Mouse (Mus musculus): Measurements from ENCODE around the gene Man2a2.
"Not testable (repeated sequence)": the region's sequence is repeated elsewhere in the genome, so short reads cannot be mapped to it uniquely, and the experiment has no call there.

Gene Man2a2

DNA sequence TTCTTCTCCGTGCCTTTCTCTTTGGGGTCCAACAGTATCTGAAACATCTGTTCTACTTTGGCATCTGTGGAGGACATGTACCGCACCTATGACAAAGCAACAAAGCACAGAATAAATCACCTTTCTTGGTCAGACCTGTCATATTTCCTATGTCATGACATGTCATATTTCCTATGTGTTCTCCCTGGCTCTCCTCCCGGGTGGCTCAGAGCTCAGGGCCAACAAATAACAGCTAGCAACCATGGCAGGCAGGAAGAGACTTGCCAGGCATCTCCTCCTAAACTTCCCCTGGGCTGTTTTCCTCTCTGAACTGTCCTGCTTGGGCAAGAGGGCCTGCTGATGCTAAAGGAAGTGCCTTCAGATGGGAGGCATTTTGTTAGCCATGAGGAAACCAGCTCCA is 34.2 kb downstream of the Man2a2 start:
- no peak for DNase-seq (ENCODE audit: low spot score in 2 of 2)

DNA sequence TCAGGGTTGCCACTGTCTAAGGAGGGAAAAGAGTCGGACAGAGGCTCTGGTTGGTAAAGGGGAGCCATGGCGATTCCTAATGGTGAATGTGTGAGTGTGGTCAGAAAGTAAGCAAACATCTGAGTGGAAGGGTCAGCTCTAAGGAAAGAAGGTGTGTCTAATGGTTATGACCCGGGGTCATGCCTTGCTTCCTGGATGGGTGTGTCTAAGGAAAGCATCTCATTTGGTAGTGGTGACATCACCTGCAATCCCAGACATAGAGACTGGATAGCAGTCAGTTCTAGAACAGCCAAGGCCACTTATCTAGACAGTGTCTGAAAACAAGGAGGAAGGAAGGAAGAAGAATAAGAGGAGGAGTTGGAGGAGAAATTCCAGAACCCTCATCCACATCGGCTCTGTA is 36.3 kb downstream of the Man2a2 start:
- no peak for DNase-seq (ENCODE audit: low spot score in 2 of 2)

DNA sequence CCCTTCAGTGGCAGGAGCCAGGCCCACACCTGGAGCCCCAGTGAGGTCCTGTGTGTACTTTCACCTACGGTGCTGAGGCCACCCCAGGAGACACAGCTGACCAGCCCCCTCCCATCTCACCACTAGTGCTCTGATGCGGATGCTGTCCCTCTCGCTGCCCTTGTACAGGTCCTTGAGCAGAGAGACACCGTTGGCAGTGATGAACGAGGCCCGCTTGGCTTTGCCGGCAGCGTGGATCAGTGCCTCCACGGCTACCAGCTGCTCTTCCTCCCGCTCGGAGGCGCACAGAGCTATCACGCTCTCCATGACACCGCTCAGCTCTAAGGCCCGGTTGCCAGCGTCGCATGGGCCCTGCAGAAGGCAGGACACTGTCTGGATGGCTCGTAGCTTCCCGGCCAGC is 39.7 kb downstream of the Man2a2 start:
- DNase-seq (ENCODE audit: low spot score in 2 of 2) = no peak

DNA sequence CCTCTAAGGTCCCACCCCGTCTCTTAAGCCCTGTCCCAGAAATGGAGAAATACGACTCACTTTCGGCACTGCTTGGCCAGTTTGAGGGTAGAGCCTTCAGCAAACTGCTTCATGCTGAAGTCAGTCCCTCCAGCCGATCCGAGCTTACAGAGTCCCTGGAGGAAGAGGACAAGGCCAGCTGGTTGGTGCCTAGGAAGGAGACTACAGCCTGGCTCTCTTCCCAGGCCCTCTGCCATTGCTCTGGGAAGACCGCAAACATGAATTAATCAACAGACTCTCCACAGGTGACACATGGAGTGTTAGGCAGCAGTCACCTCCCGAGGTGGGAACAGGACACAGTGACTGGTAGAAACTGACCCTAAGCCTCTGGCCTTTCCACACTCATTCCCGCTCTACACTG is 40.9 kb downstream of the Man2a2 start:
- DNase-seq (ENCODE audit: low spot score in 2 of 2) = no peak

DNA sequence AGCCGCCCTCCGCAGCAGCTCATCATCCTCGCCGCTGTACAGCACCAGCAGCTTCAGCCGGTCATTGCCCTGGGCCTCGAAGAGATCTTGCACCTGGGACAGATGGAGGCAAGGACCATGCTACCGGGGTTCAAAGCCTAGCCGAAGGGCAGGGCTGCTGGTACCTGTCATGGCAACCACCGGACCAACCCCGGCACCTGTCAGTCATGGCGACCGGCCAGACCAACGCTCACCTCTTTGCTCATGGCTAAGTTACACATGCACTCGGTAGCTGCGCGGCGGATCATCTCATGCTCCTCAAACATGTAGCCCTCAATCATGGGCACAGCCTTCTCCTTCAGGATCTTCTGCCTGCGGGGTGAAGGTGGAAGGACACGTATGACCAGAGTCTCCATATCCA is 45.1 kb downstream of the Man2a2 start:
- no peak for DNase-seq (ENCODE audit: low spot score in 2 of 2)

DNA sequence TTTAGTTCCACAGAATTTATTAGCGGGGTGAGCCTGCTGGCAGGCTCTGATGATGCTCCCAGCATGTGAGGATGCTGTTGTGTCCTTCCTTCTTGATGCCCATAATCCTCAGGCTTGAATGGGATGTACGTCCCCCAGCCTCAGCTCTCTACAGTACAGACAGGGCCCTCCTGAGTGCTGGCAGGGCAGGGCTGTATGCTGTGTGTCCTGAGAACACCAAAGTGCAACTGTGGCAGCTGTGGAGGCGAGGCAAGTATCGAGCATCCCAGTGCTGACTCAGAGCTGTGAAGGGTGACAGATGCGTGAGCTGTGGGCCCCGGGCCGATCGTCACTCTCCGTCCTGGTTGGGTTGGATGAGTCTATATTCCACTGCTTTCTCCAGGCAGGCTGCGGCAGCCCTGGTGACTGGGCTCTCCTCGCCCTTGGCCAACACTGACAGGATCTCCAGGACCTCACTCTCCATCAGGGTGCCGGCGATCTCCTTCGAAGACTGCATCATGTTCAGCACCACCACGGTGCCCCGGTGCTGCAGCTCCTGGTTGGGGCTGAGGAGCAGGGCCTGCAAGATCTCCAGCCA is 45.8 kb downstream of the Man2a2 start:
- DNase-seq (ENCODE audit: low spot score in 2 of 2) = no peak

DNA sequence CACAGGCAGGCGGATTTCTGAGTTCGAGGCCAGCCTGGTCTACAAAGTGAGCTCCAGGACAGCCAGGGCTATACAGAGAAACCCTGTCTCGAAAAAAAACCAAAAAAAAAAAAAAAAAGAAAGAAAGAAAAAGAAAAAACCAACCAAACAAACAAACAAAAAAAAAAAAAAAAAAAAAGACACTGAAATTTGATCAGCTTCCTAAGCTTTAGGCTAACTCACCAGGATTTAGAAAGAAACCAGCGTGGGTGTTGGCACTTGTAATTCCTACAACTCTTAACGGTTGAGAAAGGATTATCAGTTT is 46.4 kb downstream of the Man2a2 start:
- DNase-seq (ENCODE audit: low spot score in 2 of 2) = not testable (repeated sequence)

DNA sequence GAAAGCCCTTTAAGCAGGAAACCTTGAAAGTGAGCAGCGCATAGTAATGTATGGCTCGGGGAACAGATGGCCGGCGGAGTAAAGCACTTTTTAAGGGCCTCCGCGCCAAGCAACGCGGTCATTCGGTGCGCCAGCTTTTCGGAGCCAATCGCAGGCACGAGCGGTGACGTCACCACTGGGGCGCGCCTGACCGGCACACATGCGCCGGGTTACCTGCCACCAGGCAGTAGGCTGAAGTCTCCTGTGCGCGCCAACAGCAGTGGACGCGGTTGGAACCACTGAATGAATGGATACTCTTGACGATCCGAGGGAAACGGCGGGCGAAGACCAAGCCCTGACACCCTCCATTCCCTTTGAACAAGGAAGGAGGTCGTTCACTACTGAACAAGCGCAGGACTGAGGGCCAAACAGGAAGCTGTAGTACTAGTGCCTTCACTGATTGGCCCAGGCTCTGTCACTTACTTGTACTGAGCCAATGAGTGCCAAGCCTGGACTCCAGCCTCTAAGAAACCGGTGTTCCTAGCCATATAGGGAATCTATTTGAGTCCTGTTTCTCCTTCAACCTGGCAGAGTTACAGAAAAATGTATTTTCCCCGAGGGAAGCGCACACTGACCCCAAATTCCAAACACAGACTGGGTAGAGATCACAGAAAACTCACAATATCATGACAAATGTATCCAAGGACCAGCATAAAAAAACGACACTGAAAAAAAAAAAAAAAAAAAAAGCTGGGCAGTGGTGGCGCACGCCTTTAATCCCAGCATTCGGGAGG is 46.9 kb downstream of the Man2a2 start, which contains the start of gene Rccd1:
Gene Rccd1, minus strand, starts transcription at position 412 of the 773 bp plus-strand sequence.
- DNase-seq (ENCODE audit: low spot score in 2 of 2) = peak; percentile 94 to 96

DNA sequence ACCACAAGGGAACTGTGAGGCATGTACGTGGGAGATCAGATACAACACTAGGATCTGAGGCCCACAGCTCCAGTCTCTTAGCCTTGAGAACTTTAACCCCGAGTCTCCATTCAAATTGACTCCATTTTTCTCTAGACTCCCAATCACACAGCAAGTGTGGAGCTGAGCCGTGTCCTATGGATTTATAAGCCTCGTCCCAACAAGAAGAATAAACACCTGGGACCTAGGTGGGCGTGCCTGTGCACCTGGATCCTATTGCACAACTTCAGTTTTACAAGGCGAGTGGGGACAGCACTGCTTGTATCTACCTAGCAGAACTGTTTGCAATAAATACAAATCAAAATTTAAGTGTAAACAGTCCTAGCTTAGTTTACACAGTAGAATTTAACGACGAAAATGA is 47.8 kb downstream of the Man2a2 start:
- DNase-seq (ENCODE audit: low spot score in 2 of 2) = no peak

DNA sequence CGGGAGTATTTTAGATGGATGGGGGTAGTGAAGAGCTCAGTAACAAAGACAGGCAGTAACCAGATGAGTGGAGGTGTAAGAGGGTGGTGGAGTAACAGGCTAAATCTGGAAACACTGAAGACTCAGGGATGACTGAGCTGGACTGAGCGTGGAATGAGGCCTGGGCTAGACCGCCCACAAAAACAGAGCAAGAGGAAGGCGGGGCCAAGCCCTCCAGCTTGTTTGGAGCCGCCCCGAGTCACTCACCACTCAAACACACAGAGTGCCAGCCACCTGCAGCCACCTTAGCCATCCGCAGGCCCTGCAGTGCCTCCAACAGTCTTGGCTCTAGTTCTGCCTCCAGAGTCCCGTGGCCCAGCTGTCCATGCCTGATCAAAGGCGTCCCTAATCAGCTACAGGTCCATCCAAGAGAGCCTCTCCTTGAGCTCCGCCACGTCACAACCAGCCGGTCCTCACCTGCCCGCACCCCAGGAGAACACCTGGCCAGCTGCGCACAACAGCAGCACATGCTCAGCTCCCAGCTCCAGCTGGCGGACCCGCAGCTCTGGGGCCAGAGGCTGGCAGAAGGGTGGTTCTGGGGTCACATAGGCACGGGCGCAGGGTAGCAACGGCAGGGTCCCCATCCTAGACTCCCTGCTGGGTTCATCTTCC is 51.2 kb downstream of the Man2a2 start:
- no peak for DNase-seq (ENCODE audit: low spot score in 2 of 2)

DNA sequence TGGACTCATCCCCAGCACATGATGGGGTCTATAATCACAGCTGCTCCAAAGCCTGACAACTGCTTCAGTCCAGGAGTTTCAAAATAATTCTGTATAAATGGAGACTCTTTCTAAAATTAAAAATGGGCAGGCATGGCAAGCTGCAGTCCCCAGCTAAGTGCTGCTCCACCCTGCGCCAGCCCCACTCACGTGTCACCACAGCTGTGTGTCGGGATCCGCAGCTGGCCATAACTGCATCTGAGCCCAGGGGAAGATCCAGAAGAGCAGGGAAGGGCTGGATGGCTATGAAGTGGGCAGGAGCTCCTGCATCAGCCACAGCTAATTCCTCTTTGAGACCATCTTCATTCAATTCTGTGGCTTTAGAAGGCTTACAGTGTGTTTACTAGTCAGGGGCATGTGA is 52.5 kb downstream of the Man2a2 start:
- no peak for DNase-seq (ENCODE audit: low spot score in 2 of 2)

DNA sequence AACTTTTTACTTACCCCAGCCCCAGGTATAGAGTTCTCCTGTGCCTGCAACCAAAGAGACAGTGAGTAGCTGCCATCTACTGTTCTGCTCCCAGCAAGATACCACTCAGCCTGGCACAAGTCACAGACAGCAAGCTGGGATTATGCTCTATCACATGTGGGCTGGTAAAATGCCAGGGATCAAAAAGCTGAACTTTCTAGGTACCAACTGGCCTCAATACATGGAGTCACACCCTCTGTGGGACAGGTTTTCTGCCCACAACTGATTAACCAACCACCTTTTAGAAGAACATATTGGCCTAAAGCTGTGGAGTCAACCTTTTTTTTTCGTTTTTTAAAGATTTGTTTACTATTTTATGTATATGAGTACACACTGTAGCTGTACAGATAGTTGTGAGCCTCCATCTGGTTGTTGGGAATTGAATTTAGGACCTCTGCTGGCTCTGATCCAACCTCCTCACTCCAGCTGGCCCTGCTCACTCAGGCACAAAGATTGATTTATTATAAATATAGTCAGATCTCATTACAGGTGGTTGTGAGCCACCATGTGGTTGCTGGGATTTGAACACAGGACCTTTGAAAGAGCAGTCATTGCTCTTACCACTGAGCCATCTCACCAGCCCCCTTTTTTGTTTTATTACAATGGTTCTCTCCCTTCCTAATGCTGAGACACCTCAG is 53.6 kb downstream of the Man2a2 start:
- DNase-seq (ENCODE audit: low spot score in 2 of 2) = no peak

DNA sequence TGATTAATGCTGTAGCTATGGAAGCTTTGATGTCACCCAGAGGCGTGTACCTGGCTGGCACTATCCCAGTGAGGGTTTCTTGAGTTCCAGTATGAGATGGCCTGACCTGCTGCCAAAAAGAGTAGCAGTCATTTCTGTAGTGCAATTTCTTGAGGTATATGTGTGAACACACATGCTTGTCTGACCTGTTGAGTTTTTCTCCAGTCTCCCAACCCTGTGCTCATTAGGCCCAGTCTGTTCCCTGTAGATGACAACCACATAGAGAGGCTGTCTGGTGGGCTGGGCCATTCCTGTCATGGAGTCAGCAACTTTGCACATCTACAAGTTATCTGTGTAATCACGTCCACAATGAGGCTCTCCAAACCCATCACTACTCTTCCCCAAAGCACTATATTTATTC is 55.4 kb downstream of the Man2a2 start:
- DNase-seq (ENCODE audit: low spot score in 2 of 2) = no peak

DNA sequence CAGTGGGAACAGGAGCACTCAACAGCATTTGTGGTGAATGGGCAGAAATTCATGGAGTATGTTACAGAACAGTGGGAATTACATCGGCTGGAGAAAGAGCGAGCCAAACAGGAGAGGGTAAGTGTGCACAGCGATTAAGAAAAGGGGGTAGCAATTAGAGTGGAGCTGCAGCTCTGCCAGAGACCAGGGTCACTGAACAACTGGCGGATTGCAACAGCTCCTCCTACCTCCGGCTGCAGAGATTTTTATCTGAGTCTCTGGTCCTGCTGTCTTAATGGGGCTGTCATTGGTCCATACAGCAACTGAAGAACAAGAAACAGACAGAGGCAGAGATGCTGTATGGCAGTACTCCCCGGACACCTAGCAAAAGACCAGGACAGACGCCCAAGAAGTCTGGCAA is 60.4 kb downstream of the Man2a2 start:
- DNase-seq (ENCODE audit: low spot score in 2 of 2) = no peak

DNA sequence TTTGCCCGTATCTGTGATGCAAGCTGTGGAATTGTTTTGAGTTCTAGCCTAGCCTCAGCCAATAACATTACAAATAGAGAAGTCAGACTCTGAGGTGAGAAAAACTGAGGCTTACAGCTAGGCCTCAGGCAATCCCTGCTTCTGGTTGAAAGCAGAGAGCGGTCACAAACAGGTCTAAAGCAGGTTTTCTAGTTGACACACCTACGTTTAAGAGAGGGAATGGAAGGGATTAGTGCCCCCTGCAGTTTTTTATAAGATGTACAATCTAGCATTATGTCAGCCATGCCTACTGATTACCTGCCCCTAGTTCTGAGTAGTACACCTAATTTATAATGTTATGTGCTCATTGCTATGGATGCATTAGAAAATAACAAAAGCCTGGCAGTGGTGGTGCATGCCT is 63.4 kb downstream of the Man2a2 start:
- no peak for DNase-seq (ENCODE audit: low spot score in 2 of 2)

DNA sequence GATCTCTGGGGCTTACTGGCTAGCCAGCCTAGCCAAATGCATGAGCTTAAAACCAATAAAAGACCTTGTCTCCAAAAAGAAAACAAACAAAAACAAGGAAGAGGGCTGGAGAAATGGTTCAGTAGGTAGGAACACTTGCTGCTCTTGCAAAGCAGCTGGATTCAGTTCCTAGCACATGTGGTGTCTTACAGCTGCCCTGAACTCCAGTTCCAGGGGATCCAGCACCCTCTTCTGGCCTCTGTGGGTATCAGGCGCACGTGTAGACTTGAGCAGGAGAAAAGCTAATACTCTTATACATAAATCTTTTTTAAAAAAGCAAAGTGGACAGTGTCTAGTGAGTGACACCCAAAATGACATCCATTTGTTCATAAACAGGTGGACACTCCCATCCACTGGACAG is 69.7 kb downstream of the Man2a2 start:
- DNase-seq (ENCODE audit: low spot score in 2 of 2) = no peak

DNA sequence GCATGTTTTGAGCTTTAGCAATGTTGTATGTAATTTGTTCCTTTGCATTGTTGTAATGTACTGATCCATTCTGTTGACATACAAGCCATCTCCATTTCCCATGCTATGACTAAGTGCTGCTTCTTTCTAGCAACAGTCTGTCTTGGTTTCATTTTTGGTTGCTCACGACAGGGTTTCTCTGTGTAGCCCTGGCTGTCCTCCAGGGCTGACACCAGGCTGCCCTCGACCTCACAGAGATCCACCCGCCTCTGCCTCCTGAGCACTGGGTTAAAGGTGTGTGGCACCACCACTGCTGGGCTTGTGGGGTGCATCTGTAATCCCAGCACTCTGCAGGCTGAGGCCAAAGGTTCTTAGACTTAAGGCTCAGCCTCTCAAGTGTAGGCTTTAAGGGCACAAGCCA is 71.6 kb downstream of the Man2a2 start:
- DNase-seq (ENCODE audit: low spot score in 2 of 2) = no peak

Measured in left cerebral cortex, adult 9 months (tissue).